Mouse (Mus musculus) heart, adult 8-10 months (tissue): Measurements from ENCODE around the gene Dynlt1f. TPM values are rescaled to one million over a fixed set of nuclear protein-coding genes. Genes with fewer than 3 reads are reported as not detected.
"Not testable (repeated sequence)": the region's sequence is repeated elsewhere in the genome, so short reads cannot be mapped to it uniquely, and the experiment has no call there.

Experiments used
- DNase-seq: peaks from one replicate; pipeline ENCODE4 v3.0.0; 2022; ENCODE audit warnings: low spot score
- total RNA-seq, 4 experiments: library from RNA; stranded (reverse); gene quantifications; 2 replicates each; pipeline ENCODE4 v1.2.4; 2022

Dynlt1f gene
- total RNA-seq, 4 experiments from 2014 or later, result 37.9 to 41.6 (median 39.9) TPM

DNA sequence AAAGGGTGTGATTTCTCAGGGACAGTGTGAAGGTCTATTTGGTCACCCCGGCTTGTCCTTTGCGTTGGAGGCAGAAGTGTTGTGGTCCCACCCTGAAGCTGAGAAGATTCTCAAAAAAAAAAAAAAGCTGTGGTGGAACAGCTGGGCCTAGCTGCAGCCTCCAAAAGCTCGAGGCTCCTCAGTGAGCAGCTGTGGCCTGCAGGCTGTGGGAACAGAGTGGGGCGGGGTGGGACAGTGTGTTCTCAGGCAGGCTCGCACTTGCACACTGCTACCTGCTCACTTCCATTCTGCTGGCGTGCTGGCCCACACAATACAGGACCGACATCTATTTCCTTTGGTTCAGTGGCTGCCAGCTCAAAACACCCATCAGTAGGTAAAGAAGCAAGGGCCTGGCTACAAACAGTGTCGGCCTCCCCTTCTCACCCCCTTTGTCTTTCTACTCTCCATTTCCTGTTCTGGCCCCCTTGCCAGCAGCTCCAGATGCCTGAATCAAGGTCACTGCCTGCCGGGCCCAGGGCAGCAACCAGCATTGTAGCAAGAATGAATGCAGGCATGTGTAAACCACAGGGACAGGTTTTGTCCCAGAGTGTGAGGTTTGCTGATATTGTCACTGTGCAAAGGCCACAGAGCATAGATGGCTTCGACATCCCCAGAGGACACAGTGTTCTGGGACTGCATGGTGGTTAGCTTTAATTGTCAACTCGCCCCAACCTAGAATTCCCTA is 5.6 kb upstream of the Dynlt1f start:
- DNase-seq, result peak; percentile 46

DNA sequence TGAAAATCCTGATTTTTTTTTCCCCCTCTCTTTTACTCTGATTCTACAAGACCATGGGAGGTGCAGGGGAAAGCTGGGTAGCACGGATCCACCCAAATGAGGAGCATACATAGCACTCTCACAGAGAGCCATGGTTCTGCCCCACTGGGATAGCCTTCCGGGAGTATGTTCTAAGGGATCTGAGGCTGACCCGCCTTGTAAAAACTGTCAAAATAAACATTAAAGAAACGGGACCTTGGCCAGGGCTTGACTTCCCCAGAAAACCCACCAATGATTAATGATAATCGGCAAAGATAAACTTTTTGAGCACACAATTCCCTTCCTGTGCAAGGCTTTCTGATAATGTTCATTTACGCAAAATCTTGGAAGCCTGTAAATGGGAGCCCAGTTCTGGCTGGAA is 4.9 kb upstream of the Dynlt1f start:
- peak; percentile 41 for DNase-seq

DNA sequence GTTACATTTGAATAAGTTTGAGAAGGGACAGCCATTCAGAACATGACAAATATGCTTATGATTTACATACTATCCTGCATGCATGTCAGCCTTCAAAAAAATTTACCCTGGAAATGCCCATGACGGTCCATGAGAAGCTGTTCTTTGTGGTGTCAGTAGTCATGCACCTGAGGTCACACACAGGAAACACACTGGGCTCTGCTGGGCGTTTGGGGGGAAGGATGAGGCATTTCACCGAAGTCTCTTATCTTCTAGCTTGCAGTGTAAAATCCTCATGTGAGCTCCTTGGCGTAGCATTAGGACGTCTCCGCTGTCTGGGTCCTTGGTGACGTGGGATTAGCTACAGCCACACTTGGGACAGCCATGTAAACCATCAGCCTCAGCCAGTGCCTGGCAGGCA is 3.1 kb upstream of the Dynlt1f start, which contains the start of gene Sytl3:
TSS of gene Sytl3 (plus strand) at position 293 of the 400 bp plus-strand sequence.
- not testable (repeated sequence) for DNase-seq

DNA sequence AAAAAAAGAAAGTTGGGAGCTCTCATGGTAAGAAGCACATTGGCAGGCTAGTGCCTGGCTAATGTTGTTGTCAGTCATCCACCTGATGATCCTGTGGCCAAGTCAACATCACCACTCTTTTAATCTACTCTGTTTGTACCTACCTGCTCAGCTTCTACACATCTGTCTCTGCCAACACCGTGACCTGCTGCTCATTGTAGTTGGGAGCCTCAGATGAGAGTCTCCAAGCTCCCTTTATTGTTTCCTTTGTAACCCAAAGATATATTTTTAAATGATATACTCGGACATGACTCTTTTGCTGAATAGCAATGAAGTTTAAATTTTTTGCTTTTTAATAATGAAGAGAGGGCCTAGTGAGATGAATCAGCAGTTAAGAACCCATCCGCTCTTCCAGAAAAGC is 771 bp upstream of the Dynlt1f start:
- not testable (repeated sequence) for DNase-seq

DNA sequence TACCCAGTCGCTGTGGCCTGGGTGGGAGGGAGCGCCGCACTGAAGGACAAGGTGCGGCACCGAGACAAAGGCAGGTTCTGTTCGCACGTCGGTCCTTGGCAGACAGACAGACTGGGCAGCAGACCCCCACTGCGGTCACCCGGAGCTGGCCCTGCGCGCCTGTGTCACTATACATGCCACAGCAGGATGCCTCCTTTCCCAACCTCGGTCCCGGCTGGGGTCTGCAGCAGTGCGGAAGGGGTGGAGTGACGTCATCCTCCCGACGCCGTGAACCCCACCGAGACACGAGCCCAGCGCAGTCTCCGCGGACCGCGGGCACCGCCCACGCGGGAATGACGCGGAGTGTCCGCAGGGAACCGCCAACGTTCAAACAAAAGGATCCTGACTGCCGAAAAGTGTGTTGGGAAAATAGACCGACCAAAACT is 601 bp downstream of the Dynlt1f start:
- DNase-seq, result peak; percentile 68

DNA sequence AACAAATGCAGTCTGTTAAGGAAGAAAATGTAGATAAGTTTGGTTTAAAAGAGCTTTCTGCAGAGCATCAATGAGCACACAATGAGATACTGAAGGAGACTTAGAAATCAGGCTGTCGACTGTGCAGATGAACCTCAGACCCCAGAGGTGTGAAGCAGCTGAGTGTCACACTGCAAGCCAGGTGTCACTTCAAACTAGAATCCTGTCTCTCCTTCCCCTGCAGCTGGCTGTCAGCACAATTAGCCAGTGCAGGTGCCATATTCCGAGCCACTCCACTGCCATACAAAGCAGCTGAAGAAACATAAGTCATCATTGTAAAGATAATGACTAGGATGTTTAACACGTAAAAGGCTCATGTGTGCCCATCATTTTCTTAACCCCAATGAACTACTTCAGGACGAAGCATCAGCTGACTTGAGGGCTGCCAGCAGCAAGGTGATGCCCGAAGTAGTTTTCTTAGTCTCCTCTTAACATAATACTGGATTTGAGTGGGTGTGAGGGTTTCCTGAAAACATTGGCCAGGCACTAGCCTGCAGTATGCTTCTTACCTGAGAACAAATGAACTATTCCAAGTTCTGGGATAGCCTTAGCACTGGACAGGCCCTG is 2.3 kb downstream of the Dynlt1f start:
- DNase-seq, result not testable (repeated sequence)

DNA sequence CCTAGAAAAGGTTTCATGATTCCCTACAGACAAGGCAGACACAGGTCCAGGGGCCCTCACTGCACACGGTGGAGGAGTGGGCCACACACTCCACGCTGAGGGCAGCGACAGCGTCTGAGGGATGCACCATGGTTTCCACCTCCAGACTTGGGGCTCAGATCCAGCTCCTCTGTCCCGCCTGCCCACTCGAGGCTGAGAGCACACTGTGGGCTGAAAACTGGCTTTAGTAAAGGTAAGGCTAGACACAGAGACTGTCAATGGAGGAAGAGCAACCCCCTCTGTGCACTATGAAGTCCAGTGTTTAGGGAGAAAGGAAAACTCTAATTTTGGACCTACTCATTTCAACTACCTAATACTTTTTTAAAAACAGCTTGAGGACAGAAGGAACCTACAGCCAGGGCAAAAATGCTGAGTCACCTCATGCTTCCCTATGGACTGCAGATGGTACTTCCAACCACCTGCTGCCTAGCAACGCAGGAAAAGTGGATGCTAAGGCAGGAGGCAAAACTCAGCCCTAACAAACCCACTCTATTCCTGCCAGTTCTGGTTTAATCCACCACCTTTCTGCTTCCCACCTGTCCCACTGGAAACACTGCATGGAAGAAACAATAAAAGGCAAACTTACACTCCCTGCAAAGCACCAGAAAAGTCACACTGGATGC is 4.7 kb downstream of the Dynlt1f start:
- not testable (repeated sequence) for DNase-seq

DNA sequence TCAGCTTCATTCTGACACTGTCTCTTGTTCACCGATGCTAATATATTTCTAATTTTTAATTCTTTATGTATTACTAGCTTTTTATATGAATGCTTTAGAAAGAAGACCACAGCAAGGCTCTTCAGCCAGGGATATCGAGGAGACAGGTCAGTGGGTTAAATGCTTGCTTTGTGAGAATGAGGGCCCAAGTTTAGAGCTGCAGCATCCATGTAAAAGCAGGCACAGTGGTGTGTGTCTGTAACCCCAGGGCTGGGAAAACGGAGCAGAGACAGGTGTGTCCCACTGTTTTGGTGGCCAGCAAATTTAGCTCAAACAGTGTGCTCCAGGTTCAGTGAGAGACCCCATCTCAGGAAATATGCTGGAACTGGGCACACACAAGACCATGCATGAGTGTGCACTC is 8.2 kb downstream of the Dynlt1f start:
- DNase-seq, result not testable (repeated sequence)

DNA sequence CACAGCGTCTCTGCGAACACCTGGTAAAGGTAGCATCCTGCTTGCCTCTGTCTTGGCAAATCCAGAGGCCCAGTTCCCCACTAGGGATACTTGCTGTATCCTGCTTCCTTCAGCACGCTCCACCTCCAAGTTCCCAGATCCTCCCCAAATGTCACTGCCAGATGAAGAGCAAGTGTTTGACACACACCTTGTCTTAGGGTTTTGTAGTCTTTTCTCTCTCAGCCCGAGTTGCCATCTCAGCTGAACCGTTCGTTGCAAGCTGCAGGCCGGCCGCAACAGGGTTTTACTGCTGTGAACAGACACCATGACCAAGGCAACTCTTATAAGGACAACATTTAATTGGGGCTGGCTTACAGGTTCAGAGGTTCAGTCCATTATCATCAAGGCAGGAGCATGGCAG is 8.9 kb downstream of the Dynlt1f start:
- not testable (repeated sequence) for DNase-seq

DNA sequence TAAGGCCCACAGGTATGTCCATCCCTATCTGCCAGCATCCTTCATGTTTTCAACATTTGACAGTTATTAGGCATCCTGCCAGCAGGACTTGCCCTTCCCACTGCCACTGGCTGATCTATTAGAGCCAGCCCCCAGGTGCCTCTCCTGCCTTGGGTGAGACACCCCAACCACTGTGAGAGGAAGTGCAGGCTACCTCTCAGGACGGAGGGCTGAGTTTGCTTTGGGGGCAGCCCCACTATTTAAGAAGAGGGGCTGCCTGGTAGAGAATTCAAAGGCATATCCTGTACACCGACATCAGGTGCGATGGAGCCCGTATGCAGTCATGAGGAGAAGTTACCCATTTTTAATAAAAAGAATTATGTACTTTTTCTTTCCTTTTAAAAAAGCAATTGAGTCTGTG is 10.0 kb downstream of the Dynlt1f start:
- not testable (repeated sequence) for DNase-seq

DNA sequence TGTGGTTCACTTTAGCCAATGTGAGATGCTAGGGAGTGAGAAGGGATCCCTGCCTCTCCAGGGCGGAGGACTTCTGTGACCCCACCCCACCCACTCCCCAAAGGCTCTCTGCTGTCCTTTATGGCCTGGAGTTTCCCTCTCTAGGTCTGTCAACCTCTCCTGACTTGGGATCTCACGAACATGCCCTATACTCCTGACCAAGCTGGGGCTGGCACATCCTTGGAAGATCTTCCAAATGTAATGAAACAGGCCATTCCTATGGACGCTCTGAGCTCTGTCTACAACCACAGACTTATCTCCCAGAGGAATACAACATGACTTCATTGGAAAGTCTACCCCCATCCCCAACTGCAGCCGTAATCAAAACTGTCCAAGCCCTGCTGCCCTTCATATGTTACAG is 11.0 kb downstream of the Dynlt1f start:
- not testable (repeated sequence) for DNase-seq

DNA sequence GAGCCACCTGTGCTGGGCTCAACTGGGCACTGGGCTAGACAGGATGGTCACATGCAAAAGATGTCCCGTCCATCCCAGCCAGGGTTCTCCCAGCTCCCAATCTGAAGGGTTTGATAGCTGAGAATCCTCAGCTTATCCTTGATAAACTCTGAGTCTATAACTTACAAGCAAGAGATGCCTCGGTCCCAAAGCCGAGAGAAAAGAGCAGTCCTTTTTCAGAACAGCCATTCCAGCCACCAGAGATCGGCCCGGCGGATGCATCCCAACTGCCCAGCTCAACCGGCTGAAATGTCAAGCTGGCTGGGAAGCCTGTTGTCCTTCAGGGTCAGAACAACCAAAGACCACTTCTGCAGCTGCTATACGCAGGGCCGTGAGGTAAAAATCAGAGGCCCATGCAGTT is 11.5 kb downstream of the Dynlt1f start:
- not testable (repeated sequence) for DNase-seq

DNA sequence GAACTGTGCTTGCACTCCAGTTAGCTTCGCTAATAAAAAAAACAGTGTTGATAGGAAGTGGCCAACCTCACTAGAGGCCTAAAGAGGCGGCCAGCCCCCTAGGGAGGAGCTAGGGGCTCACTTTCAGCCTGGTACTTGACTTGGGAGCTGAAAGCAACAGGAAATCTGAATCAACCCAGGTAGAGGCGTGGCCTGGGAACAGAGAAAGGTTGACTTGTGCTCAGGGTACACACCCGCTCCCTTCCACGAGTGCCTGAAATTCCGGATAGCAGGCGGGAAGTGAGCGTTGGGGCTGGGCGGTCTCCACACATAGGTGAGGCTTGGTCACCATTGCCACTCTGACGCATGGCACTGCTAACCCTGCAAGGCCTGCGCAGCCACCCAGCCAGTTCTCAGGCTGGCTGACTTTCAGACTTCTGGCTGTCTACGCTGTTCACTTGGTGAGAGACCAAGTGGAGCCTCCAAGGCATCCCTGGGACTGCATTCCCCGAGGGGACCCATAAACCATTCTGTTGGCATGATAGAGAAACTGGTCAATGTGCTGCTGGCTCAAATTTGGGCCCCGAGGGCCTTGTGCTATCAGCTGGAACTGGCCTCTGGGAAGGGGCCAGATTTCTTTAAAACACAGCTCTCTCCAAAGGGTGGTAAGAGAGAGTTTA is 14.8 kb downstream of the Dynlt1f start:
- DNase-seq, result not testable (repeated sequence)

DNA sequence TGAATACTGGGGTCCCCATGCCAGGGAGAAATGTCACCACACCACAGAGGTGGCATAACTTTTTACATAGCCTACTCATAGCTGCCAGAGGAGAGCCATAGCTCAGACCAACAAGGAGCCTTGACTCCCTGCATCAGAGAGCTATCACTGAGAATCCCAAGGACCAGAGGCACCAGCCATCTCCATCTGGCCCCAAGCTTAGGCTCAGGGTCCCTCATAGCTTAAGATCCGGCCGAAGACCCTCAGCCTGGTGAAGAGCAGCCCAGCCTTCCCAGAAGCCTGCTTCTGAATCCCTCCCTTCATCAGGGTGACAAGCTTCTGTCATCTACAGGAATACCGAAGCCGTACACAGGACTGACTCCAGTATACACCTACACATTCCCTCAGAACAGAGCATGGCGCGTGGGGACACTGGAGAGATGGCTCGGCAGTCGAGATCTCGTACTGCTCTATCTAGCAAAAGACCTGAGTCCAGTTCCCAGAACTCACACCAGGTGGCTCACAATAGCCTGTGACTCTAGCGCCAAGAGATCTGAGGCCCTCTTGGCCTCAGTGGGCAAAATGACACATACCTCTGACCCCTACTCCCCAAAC is 15.6 kb downstream of the Dynlt1f start:
- DNase-seq, result not testable (repeated sequence)

DNA sequence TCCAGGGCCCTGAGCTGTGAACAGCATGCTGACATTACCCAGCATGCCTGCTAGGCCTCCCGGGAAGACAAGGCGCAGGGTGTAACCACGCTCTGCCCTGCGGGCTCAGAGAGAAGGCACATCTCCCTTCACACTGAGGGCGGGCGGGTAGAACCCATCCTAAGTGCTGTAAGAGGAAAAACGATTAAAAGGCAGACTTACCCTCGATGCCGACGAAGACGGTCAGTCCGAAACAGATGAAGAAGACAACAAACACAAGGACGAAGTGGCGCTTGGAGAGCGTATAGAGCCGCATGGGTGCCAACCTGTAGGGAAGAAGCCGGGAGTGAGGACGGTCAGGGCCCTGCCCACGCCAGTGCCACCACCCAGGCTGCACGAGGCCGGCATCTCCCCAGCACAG is 16.2 kb downstream of the Dynlt1f start:
- not testable (repeated sequence) for DNase-seq

DNA sequence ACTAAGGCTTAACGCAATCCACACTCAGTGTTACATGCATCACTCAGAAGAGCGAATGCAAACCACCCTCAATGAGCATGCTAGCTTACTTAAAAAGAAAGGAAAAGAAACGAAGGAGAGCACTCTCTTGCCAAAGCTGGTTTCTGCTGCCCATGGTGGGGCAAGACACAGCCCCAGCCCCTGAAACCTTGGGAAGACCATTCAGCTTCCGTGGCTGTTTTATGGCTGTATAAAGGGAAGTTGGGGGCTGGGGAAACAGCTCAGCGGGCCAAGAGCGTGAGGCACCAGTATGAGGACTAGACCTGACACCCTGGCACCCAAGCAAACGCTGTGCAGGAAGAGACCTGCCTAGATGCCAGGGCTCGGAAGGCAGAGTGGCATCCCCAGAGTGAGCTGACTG is 17.3 kb downstream of the Dynlt1f start:
- DNase-seq, result not testable (repeated sequence)

DNA sequence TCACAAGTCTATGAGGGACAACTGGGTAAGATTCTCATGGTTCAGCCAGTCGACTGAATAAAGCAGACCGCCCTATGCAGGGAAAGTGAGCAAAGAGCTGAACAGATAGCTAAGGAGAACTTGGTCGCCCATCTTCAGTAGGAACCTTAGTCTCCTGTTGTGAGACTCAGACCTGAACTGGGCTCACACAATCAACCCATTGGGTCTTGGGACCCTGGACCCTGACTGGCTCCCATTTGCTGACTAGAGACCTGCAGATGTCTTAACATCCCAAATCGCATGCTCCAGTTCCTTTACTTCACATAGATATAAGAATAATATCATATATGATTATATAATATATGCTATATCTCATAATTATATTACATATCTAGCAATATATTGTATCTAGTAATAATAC is 18.3 kb downstream of the Dynlt1f start:
- DNase-seq, result not testable (repeated sequence)

DNA sequence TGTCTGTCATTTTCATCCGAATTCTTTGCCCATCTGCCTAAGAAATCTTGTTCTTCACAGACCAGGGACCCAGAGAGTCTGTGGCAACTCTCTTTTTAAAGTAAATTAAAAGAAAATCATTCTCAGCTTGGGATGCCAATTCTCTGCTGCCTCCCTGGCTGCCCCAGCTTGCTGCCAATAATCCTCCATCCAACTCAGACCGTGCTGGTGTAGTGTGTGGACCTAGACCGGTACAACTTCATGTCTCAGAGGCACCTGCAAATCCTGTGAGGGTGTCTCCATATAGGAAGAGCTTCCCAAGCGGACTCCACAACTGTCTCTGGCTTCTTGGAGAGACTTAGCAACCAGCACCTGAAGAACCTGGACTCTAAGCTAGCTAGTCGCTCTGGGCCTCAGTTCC is 18.8 kb downstream of the Dynlt1f start:
- no peak for DNase-seq

DNA sequence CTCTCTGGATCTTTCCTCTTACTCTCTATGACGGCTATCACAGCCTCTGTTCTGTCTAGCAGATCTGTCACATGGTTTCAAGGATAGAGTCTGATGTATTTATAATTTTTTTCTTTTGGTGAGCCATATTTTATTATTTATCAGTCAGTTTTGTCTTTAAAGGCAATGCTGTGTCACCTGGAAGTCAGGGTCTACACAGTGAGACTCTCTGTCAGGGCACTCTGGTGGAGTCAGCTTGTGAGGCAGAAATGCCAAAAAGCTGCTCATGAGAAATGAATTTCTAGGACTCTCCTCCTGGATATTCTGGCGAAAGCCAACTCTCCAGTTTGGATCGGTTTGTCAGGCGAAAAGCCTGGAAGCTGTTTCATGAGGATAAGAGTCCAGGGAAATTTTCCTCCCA is 19.9 kb downstream of the Dynlt1f start:
- not testable (repeated sequence) for DNase-seq

DNA sequence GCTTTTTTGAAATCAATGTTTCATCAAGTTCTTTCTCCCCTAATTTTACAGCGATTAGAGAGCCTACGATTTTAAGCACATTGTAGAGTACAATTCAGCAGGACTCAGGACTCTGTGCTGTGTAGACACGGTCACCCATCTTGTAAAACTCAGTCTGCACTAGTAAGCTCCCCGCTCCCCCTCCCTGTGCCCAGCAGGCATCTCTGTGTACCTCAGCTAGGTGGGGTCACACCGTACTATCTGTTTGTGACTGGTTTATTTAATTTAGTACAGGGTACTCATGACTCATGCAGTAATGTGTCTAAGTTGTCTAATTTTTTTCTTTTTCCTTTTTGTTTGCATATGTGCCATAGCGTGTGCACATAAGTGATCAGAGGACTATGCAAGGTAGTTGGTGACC is 22.9 kb downstream of the Dynlt1f start:
- DNase-seq, result not testable (repeated sequence)

DNA sequence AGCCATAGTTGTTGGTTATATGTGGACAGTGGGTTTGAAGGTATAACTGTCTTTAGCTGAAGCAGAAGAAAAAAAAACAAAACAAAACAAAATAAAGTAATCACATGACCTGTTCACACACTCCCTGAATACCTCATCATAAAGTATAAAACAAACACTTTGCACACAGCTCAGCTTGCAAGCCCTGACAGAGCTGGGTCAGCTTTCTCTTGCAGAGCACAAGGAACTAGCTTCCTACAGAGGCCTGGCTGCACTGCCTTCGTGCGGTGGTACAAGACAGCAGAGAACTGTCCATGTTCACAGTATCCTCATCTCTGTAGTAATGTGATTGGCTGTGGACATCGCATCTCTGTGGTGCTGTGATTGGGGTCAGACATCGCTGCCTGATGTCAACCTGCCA is 25.3 kb downstream of the Dynlt1f start:
- DNase-seq, result not testable (repeated sequence)
